Mouse (Mus musculus) hematopoietic stem cell, adult 5-6 weeks (primary cell): ENCODE data around the gene Ttc30a2. TPM values are rescaled to one million over a fixed set of nuclear protein-coding genes. Genes with fewer than 3 reads are reported as not detected.

Source experiments
- ATAC-seq, 2 experiments: fragments of 125-278 bp in 1 of 2; replicated peaks in 1 of 2; 2 replicates each; pipeline ENCODE4 v1.8.0; 2016 to 2017; ENCODE audit warnings: inconsistent platforms in 2 of 2, mild to moderate bottlenecking in 2 of 2, moderate number of reproducible peaks in 2 of 2, low read depth in 1 of 2, moderate TSS enrichment in 1 of 2; ENCODE audit not compliant: low FRiP score in 2 of 2, poor library complexity in 2 of 2, severe bottlenecking in 2 of 2, insufficient read depth in 1 of 2, low TSS enrichment in 1 of 2
- total RNA-seq: library from RNA; stranded (forward); fragments of 172-1452, 232-1000 nt; gene quantifications from 2 replicates; pipeline ENCODE4 v1.2.3, GENCODE M21; 2017

Gene Ttc30a2
- total RNA-seq = 0.10 TPM in 1 of 2 replicates, not detected in the other

DNA sequence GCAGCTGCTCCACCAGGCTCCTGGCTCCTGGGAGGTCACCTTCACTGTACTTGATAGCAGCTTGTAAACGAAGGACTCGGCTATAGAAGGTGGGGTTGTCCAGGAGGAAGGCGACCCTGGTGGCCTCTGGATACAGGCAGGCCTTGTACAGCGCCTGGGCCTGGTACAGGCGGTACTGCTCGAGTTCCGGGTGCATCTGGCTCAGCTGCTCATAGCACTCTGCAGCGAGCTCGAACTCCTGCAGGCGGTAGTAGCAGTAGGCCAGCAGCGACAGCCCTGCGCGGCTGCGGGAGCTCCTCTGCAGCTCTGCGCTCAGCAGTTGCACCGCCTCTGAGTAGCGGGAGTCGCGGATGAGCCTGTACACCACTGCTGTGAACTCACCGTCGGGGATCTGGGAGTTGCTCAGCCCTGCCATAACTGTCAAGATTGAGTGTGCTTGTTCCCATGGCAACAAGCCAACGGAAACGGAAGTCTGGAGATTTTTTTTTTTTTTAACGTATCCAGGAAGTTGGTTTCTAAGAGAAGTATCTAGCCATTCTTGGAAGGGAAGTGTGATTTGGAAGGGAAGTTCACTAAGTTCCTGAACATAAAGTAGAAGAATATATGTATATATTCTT is at the start of gene Ttc30a2:
Ttc30a2 (minus strand) TSS at position 419 of the 617 bp plus-strand sequence.
- ATAC-seq = peak; percentile 37 to 42

DNA sequence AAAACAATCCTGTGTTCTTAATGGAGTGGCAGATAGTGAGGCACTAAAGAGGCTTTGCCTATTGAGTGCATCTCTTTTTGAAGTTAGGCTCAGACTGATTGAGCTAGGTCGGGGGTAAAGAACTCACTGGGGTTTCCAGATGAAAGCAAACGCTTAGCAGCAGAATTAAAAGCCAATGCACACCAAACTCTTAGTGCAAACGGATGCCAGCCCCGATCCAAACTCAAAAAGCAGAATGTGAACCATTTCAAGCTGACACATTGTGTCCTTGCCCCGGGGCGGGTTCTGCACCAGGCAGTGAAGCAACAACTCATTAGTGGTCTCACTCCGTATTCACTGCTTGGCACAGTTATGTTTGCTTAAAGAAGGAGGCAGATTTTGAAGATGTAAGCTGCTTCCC is 38.9 kb upstream of the Ttc30a2 start:
- no peak for ATAC-seq

DNA sequence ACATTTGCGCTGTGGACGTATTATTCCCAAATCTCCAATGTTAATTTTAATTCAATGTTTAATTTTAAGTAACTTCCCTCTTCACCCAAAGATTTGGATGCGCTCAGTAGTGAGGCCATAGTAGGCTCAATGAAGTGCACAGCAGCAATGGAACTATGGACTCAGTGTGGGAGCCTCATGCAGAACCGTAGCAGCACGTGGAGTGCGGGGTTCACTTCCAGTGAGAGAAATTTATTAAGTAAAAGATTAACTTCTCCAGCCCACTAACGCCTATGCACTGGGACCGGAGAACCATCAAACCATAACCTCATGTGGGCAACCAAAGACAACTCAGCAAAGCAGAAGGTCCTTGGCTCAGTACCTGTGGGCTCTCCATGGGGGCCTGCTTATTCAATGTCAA is 38.2 kb upstream of the Ttc30a2 start:
- no peak for ATAC-seq

DNA sequence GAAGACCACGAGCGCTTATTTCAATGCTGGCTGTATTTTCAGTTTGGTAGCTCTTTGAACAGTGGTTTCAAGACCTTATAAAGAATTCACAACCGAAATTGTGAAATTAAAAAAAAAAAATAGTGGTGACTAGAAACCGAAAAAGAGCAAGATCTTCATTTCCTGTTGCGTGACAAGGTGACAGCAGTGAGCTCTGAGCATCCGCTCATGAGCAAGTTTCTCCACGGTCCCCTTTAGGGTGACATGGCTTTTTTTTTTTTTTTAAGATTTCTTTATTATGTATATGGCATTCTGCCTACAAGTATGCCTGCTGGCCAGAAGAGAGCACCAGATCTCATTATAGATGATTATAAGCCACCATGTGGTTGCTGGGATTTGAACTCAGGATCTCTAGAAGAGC is 37.5 kb upstream of the Ttc30a2 start:
- no peak for ATAC-seq

DNA sequence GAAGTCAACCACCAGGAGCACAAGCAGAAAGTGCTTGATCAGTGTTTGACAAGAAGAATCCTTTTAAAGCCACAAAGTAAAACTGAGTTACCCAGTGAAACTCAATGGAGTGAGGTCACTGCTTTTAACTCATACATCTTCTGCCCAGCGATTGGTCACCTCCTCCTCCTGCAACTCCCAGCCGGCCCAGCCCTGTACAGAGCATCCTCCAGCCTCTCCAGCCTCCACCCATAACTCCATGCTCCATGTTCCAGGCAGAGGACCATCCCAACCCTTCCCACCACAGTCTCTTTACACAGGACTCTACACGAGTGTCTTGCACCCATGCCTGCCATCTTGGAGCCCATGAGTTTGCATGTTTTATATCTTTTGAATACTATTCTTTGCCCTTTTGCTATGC is 36.7 kb upstream of the Ttc30a2 start:
- no peak for ATAC-seq

DNA sequence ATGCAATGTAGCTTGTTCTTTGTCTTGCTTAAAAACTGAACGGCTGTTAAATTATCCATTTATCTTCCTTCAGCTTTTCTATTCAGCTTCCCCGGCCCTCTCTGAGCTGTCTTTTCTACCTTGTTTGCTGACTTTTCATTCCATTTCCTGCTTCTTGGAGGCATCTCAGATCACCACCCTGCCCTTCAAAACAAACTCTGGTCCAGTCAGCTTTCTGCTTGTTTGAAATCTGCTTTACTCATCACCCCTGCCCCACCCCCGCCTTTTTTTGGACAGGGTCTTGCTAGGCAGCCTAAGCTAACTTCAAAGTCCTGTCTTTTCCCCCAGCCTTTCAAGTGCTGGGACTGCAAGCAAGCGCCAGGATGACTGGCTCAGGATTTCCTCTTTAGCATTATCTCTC is 28.2 kb upstream of the Ttc30a2 start:
- ATAC-seq = no peak

DNA sequence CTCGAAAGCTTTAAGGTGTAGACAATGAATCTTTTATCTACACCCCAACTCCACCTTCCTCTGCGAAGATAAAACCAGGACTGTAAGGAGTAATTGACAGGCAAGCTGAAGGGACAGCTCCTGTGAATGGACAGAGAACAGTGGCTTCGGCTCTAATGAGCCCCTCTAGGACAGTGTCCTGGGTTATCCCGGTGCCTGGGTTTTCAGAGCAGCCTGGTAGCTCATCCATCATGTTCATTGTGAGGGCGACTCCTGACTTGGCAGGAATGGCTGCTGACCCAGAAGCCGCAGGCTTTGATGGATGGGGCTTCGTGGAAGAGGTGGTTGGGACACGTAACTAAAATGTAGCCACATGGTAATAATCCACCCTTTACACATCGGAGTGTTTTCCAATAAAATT is 24.9 kb upstream of the Ttc30a2 start:
- ATAC-seq = no peak

DNA sequence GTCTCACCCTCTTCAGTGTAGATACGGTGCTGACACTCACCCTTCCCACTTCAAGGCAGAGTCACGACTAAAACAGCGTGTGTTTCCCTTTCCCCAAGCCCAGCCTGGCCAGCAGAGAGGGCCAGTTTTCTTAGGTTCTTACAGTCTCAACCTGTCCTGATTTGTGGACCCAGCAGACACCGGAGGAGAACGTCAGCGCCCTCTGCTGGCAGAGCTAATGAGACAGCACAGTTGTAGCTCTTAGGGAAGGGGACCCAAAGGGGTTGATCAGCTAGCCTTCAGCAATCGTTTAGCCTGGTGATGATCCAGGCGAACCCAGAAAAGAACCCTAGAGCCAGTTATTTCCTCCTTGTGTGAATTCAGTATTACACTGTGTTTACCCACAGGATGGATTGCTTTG is 23.4 kb upstream of the Ttc30a2 start:
- ATAC-seq = peak; percentile 74 to 81

DNA sequence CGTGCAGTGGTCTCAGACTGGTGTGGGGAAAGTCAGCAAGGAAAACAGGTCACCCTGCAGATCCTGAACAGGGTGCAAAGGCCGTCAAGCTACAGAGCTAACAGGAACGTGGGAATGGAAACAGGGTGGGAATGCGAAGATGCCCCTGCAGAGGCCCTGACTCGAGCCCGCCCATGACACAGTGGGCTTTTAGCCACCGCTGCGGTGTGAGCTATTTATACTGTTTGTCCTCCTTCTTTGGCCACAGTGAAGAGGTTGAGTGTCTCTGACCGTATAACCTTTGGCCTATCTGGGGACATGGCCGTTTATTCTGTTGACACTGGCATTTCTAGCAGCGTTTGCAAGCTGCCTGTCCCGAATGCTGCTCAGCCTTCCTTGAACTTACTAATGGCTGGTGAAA is 21.7 kb upstream of the Ttc30a2 start:
- no peak for ATAC-seq

DNA sequence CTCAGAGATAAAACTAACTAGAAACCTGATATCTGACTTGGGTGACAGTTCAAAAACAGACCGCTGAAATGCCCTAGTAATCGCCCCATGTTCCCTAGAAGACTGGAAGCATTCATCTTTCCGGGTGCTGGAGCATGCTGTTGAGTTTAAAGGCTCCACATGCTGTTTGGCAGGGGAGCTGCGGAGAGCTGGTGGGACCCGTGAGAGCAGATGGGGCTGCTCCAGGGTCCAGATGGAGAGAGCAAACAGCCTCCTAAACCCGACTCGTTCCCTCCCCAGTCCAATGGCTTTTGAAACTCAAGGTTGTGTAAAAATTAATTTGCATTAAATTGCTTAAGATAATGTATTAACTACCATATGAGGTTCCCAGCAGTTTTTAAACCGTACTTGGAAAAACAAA is 20.7 kb upstream of the Ttc30a2 start:
- no peak for ATAC-seq

DNA sequence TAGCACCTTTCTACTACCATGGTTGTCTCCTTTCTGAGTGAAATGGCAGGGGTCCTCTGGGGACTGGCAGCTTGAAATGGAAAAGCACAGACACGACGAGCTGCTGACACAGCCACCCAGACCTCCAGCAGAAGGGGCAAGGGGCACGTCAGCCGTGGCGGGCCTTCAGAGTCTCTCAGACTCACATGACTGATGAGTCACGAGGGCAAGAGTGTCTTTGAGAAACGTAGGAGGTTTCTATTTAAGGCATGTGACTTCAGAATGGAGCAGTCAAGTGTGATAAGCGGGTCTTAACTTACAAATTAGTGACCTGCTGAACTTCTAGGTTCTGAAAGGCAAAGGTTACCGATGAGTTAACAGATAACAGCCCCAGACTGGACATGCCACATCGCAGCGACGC is 19.8 kb upstream of the Ttc30a2 start:
- no peak for ATAC-seq

DNA sequence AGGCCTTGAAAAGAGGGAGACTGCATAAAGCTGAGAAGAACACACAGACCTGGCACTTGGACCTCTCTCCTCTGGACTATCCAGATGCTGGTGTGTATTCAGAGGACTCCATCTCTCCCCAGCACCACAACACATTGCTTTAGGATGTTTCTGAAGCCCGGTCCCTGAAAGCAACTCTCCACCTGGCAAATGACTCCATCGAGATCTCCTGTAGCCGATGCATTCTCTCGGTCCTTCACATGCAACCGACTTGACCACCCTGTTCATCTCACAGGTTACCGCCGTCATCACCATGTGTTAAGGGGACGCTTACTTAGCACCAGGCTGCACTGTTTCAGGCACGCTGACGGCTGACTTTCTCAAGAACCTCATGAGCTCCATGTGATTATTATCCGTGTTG is 16.9 kb upstream of the Ttc30a2 start:
- ATAC-seq = no peak

DNA sequence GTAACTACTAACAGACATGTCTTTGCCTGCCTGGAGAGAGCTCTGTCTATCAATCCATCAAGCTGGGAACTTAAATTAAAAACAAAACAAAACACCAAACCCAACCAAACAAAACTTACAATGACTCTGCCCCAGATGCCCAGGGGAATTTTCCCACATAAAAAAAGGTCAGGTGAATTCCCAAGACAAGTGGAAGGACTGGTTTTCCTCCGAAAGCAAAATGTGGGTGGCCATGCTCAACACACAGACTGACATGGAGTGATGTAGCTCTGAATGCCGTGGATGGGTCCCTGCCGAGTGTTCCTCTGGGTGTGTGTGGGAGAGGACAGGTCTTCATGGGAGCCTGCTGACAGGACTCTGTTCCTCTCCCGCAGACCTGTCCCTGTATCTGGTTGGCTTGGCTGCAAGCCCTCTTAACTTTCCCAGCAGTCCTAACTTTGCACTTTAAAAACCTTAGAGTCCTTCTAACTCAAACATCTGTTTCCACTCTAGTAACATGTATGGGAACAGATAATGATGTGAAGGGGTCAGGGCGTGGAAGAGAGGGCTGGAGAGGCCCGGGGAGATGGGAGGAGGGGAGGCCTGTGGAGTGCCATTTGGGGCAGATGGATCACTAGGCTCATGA is 13.7 kb upstream of the Ttc30a2 start:
- no peak for ATAC-seq

DNA sequence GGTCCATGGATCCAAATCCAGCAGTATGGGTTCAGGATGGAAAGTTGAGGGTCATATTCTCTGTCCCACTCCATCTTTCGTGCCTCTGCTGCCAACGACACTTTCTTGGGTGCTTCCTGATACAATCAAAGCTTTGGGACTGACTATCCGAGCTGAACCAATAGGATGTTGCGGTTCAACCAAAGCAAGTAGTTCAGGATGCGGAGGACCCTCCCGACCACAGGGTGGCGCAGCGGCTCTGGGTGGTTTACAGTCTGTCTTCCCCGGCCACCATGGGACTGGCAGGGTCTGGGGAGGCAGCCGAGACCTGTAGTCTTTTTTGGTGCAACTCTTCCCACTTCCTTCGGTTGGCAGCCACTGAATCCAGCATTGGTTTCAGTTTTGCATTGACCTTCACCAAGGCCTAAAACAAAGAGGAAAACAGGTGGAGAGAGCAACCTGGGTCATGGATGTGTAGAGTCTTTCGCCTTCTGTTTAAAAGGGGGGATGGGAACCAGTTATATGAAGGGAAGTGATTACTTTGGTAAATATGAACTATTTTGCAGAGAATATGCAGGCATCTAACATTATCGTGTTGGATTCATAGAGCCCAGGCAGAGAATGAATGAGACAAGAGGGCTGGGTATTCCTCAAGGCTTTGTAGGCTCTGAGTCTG is 13.0 kb upstream of the Ttc30a2 start:
- ATAC-seq = peak; percentile 89 to 94

DNA sequence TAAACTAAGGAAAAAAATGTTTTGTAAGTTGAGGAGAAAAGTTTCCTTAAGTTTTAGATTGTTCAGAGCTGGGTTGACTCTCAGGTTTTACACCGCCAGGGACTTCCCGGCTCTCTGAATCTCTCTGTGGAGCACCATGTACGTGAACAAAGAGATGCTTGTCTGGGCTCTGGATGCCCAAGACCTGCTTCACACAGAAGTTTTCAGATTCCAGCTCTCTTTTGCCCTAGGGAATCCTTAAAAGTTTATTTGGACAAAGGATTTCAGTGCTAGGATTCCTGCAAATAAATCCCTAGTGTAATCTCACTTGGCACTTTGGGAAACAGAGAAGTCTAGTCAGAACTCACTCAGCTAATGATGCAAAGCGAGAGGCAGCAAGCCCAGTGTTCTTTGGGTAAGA is 11.7 kb upstream of the Ttc30a2 start:
- no peak for ATAC-seq

DNA sequence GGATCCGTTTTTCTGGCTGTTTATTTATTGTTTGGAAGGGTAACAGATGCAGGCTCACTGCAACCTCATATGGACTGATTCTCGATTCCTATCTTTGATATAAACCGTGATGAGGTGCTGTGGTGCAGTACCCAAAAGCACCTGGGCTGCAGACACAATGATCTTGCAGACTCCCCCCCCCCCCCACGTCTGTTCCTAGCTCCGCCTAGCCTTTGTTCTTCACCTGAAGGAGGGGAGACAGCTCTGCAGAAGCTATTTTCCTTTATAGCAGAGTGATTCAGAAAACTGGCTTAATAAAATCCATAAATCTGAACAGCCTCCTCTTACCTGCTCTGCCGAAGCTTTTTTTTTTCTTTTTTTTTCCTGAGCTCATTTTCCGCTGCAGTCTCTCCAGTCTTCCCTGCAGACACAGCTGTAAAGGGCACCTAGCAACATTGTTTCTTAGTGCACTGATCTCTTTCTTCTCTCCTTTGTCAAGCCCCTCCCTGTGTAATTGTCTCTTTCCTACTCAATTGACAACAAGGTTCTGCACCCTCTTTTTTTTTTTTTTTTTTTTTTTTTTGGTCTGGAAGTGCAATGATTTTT is 10.9 kb upstream of the Ttc30a2 start:
- no peak for ATAC-seq

DNA sequence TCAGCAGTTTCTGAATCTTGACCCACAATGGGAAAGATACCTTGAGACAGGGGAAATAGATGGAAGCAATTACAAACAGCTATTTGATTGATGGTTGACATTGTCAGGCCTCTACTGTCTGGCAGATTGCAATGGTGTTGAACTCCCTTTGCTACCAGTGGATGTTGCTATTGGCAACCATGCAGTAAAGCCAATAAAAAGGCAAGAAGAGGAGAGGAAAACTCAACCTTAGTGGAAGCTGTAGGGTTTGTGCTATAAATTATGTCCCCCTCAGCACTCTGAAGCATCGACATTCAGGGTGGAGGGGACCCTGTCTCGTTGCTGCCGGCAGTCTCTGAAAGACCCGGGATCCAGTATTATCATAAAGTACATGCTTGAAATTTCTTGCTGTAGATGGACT is 10.4 kb upstream of the Ttc30a2 start:
- no peak for ATAC-seq

DNA sequence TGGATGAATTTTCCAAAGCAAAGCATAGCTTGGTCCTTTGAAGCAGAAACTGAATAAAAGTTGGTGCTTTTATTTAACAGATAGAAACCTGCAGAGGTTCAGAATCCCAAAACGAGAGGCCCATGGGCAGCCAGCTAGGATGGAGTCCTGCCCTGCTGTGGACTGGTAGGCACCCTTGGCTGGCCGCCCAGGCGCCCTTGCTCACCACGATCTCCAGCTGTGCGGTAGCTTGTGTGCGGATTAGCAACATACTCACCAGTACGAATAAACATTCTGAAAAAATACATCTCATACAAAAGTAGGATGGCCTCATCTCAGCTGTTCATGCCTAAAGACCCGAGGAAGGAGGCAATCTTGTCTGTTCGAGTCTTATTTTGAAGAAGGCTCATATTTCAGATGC is 9.8 kb upstream of the Ttc30a2 start:
- ATAC-seq = no peak
